Mouse (Mus musculus): ENCODE measurements at regions not wholly inside any gene's neighbourhood (a gene's known extent, or its start where the extent isn't known, plus 50 kb on each side); places are given as distances from the start of the nearest gene placed in this dataset.

- DNase-seq (ENCODE audit: low spot score): no peak
These were observed 82.2 kb downstream of the Rap2a start for GRCm38 (mm10) chr14:120560416-120560815.

- no peak for DNase-seq (ENCODE audit: low spot score)
These were observed 82.7 kb downstream of the Rap2a start for GRCm38 (mm10) chr14:120560987-120561386.

- no peak for DNase-seq (ENCODE audit: low spot score)
These were observed 88.7 kb downstream of the Rap2a start for GRCm38 (mm10) chr14:120566945-120567344.

GRCm38 (mm10) chr14:120568054-120568453, 89.8 kb downstream of the Rap2a start:
- DNase-seq (ENCODE audit: low spot score): no peak

- DNase-seq (ENCODE audit: low spot score): no peak
These were observed 94.0 kb downstream of the Rap2a start for GRCm38 (mm10) chr14:120572238-120572637.

GRCm38 (mm10) chr14:120575202-120575601, 97.0 kb downstream of the Rap2a start:
- DNase-seq (ENCODE audit: low spot score): no peak

GRCm38 (mm10) chr14:120578352-120579080, 100.3 kb downstream of the Rap2a start:
- DNase-seq (ENCODE audit: low spot score): no peak

- DNase-seq (ENCODE audit: low spot score): no peak
These were observed 105.6 kb downstream of the Rap2a start for GRCm38 (mm10) chr14:120583807-120584206.

- no peak for DNase-seq (ENCODE audit: low spot score)
These were observed 113.9 kb downstream of the Rap2a start for GRCm38 (mm10) chr14:120592191-120592590.

- DNase-seq (ENCODE audit: low spot score): no peak
These were observed 122.2 kb downstream of the Rap2a start for GRCm38 (mm10) chr14:120600414-120600935.

GRCm38 (mm10) chr14:120601510-120601909, 123.3 kb downstream of the Rap2a start:
- DNase-seq (ENCODE audit: low spot score): no peak

- no peak for DNase-seq (ENCODE audit: low spot score)
These were observed 125.7 kb downstream of the Rap2a start for GRCm38 (mm10) chr14:120603849-120604492.

GRCm38 (mm10) chr14:120607801-120608200, 129.6 kb downstream of the Rap2a start:
- DNase-seq (ENCODE audit: low spot score): no peak

GRCm38 (mm10) chr14:120611311-120611710, 133.1 kb downstream of the Rap2a start:
- DNase-seq (ENCODE audit: low spot score): no peak

- no peak for DNase-seq (ENCODE audit: low spot score)
These were observed 148.1 kb downstream of the Rap2a start for GRCm38 (mm10) chr14:120626223-120626935.

- no peak for DNase-seq (ENCODE audit: low spot score)
These were observed 148.7 kb downstream of the Rap2a start for GRCm38 (mm10) chr14:120626936-120627277.

- DNase-seq (ENCODE audit: low spot score): no peak
These were observed 154.5 kb downstream of the Rap2a start for GRCm38 (mm10) chr14:120632771-120633170.

- DNase-seq (ENCODE audit: low spot score): no peak
These were observed 158.6 kb downstream of the Rap2a start for GRCm38 (mm10) chr14:120636726-120637400.

GRCm38 (mm10) chr14:120637486-120638125, 159.4 kb downstream of the Rap2a start:
- no peak for DNase-seq (ENCODE audit: low spot score)

GRCm38 (mm10) chr14:120642591-120642990, 164.3 kb downstream of the Rap2a start:
- DNase-seq (ENCODE audit: low spot score): no peak

- DNase-seq (ENCODE audit: low spot score): no peak
These were observed 173.8 kb downstream of the Rap2a start for GRCm38 (mm10) chr14:120652034-120652433.

GRCm38 (mm10) chr14:120660321-120660781, 182.1 kb downstream of the Rap2a start:
- no peak for DNase-seq (ENCODE audit: low spot score)
